Mouse (Mus musculus) sigmoid colon, adult 10 weeks (tissue): ENCODE measurements around the gene Pum1. TPM values are rescaled to one million over a fixed set of nuclear protein-coding genes. Genes with fewer than 3 reads are reported as not detected.

Experiments
- polyA plus RNA-seq: library from polyadenylated mRNA; stranded (reverse); fragments of 350-450 nt; fragmentation: Illumina TruSeq; extraction: RNeasy Lipid Tissue Mini Kit (QIAGEN cat#74804); gene quantifications from one replicate; pipeline ENCODE4 v1.2.3, GENCODE M21; 2014; ENCODE audit warnings: low read depth, low replicate concordance

Gene Pum1
- 48.1 TPM for polyA plus RNA-seq

GRCm38 (mm10) chr4:130662979-130663725 lies at the start of gene Pum1:
Gene Pum1 (plus strand): TSS chr4:130663321.

GRCm38 (mm10) chr4:130792376-130793179 lies 129.5 kb downstream of the Pum1 start, which contains the start of gene Sdc3:
Gene Sdc3 (plus strand): TSS chr4:130792537.

Other genes starting within 250 kb of the Pum1 start
- not detected for gene Nkain1, start 89.1 kb upstream of the Pum1 start, polyA plus RNA-seq
- gene Sdc3, start 129.2 kb downstream of the Pum1 start, polyA plus RNA-seq = 2.9 TPM
- gene Laptm5, start 249.8 kb downstream of the Pum1 start, polyA plus RNA-seq = 8.7 TPM